Mouse (Mus musculus) MEL (cell line): ENCODE measurements around the gene Abcc9.
A peak's percentile ranks its signal among the peaks of the same experiment; 100 is the strongest.

ENCODE experiments used
- BHLHE40 ChIP-seq: IDR thresholded peaks from 2 replicates; pipeline ENCODE4 v1.6.1; 2012; ENCODE audit warnings: low read depth, mild to moderate bottlenecking, inconsistent platforms, low read length, improper control_type of control experiment, borderline replicate concordance
- CTCF ChIP-seq, 3 experiments: IDR thresholded peaks in 2 of 3; conservative IDR thresholded peaks in 1 of 3; 2 replicates each; pipeline ENCODE4 v1.5.1; 2011 to 2012; ENCODE audit warnings: low read length in 3 of 3, low read depth in 2 of 3, mild to moderate bottlenecking in 2 of 3, improper control_type of control experiment in 1 of 3, inconsistent platforms in 1 of 3, mixed read lengths in 1 of 3, moderate library complexity in 1 of 3; ENCODE audit not compliant: control insufficient read depth in 1 of 3, insufficient read depth in 1 of 3, poor library complexity in 1 of 3, severe bottlenecking in 1 of 3
- ETS1 ChIP-seq: IDR thresholded peaks from 2 replicates; pipeline ENCODE4 v1.6.1; 2012; ENCODE audit warnings: low read depth, mild to moderate bottlenecking, inconsistent platforms, low read length, improper control_type of control experiment, moderate library complexity
- ZNF384 ChIP-seq: IDR thresholded peaks from 2 replicates; pipeline ENCODE4 v1.6.1; 2012; ENCODE audit warnings: low read depth, mild to moderate bottlenecking, inconsistent platforms, low read length, improper control_type of control experiment

- no peak for TF ChIP-seq ZNF384
- no peak for TF ChIP-seq BHLHE40
- TF ChIP-seq CTCF (IDR thresholded peaks at IDR 0.05 in 2 of 3, conservative IDR thresholded peaks at IDR 0.05 in 1 of 3; ENCODE audit: control insufficient read depth in 1 of 3, insufficient read depth in 1 of 3, low read depth in 2 of 3, low read length in 3 of 3, poor library complexity in 1 of 3, severe bottlenecking in 1 of 3) = peak; percentile 37 to 86 (median 55)
- TF ChIP-seq ETS1 = no peak
These were observed 33.3 kb upstream of the Abcc9 start for GRCm38 (mm10) chr6:142735302-142736005.
